Mouse (Mus musculus) thymus, postnatal 0 days (tissue): ENCODE measurements at regions not wholly inside any gene's neighbourhood (a gene's known extent, or its start where the extent isn't known, plus 50 kb on each side); places are given as distances from the start of the nearest gene placed in this dataset.

Experiments used
- DNase-seq: peaks from one replicate; pipeline ENCODE4 v3.0.0-alpha.2; 2015; ENCODE audit warnings: low spot score

DNA sequence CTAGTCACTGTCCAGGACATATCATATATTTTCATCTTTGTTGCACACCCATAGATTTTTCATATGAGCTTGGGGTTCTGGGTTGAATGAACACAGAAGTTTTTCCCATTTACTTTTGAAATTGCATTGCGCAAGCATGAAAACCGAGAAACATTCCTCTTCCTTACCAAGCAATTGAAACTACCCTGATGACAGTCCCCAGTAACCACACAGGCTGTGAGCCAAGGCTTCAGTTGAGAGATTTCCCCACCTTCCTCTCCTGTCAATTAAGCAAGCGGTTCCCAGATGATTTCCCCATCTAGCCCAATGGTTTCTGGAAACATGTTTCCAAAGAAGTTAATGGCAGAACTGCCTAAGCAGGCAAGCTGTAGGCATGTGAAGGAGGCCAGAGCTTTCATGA, 81.8 kb upstream of the Inhba start:
- no peak for DNase-seq

DNA sequence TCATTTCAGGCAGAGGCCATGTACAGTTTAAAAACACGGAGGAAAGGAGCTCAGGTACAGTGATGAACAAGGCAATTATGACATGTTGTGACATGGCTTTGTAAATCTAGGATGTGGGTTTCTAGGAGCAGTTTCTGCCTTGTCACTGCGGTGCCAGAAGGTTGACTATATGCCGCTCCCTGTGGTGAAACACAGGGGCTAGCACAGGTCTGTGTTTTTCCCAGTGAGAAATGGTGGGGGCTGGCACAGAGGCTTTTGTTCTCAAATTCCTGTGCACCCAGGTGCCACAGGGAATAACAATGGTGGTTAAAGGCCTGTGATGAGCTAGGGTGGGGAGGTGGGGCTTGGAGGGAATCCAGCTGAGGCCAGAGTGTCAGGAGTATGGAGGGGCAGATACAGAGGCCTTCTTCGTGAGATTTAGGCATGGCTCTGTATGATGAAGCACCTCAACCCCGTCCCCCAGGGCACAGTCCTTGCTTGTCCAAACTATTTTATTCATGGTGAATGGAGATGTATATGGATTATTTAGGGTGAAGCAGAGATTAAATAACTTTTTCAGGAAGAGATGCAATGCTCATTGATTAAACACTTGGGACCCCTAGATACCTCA, 80.0 kb upstream of the Inhba start:
- DNase-seq = no peak

DNA sequence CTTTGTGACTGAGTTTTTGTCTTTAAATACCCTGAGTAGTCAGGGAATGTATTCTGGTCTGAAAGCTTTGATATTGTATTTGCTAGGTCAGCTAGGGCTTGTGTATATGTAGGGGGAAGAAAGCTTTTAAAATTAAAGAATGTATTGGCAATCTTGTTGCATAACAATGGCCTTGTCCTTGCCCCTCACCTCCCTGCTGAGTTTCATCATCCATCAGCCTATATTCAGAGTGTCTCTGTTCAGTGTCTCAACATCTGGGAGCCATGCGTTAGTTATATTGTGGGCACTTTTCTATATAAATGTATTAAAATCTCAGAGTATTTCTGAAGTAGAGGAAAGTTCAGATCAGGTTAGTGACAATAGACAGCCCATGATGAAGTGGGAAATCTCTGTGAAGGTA, 76.0 kb upstream of the Inhba start:
- no peak for DNase-seq

DNA sequence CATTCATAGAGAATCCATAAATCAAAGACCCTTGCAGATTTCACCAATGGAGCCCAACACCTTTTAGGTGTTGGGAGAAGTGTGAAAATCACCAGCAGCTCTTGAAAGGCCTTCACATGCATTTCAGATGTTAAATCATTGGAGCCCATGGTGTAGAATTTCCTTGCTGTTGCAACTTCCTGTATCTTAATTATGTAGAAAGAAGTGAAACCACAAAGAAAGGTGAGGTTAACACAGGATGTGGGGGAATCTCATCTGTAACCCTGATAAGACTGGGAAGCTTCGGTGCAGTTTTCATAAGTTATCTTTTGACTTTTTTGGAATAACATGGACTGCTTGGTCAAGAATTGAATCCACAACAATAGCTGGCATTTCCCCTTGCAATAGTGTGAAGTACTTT, 75.5 kb upstream of the Inhba start:
- peak; percentile 23 for DNase-seq

DNA sequence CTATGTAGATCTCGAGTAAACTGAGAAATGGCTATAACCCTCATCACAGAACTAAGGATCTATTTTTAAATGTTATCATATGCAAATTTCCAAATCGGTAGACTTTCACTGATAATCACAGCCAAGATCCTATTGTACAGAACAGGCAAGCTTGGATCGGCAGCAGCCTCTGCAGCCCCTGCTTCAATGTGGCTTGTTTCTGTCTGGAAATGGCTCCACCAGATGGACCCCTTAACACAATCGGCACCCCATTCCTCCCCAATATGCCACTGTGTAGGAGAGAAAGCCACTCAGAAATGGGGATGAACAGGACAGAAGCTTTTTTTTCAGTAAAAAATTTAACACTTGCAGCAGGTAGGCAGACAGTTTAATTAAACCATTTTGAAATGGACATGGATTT, 61.5 kb upstream of the Inhba start:
- no peak for DNase-seq

DNA sequence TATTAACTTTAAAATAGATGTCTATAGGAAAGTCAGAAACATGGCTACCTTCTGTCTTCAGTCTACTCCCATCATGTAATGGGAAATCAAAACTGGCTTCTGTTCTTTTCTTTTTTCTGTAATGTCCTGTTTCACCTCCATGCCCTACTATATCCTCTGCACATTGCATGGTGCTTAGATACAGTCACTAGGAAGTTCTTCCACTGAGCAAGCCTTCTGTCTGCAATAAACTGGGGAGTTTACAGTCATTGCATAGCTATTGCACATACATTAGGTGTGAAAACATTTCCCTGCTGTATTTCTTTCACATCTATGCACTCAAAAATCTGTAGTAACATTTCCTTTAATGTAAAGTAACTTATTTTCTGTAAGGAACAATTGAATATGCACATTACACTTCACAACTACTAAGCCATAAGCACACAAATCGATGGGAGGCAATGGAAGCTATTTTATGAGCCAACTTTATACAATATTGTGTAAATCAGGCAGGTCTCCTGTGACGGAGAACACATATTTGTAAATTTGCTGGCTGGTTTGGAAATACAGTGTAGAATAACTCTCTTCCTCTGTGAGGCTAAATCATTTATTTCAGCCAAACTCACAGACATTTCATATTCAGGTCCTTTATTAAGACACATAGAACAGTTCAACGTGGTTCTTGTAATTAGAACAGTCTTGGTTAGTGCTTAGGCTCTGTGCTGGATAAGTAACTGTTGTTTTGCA, 60.6 kb upstream of the Inhba start:
- DNase-seq = no peak
